Mouse (Mus musculus) neural tube, embryonic 11.5 days (tissue): ENCODE data around the gene Fxn. TPM values are rescaled to one million over a fixed set of nuclear protein-coding genes. Genes with fewer than 3 reads are reported as not detected.

ENCODE experiments used
- ATAC-seq: fragments of 200-750 bp; cut with Nextera tagmentation; 2 replicates; pipeline ENCODE4 v1.8.0; 2017; ENCODE audit warnings: moderate number of reproducible peaks, mild to moderate bottlenecking, moderate TSS enrichment, moderate library complexity; ENCODE audit not compliant: insufficient read depth, low FRiP score, low TSS enrichment
- DNase-seq: peaks from one replicate; pipeline ENCODE4 v3.0.0-alpha.2; 2015; ENCODE audit warnings: low spot score
- H3K27ac ChIP-seq: fragments of 300-500 bp; sonication (generic); 2 replicates; pipeline ENCODE4 v1.5.1; 2014; ENCODE audit warnings: low read depth, mild to moderate bottlenecking, low read length
- H3K27me3 ChIP-seq: fragments of 300-500 bp; sonication (generic); 2 replicates; pipeline ENCODE4 v1.6.1; 2014; ENCODE audit warnings: mild to moderate bottlenecking, low read length, mixed read lengths; ENCODE audit not compliant: control insufficient read depth, insufficient read depth
- H3K36me3 ChIP-seq: fragments of 300-500 bp; sonication (generic); 2 replicates; pipeline ENCODE4 v1.6.1; 2014; ENCODE audit warnings: mild to moderate bottlenecking, low read length, moderate library complexity, mixed read lengths; ENCODE audit not compliant: control insufficient read depth, insufficient read depth
- H3K4me1 ChIP-seq: fragments of 300-500 bp; sonication (generic); 2 replicates; pipeline ENCODE4 v1.6.1; 2014; ENCODE audit warnings: low read length, mixed read lengths; ENCODE audit not compliant: control insufficient read depth, insufficient read depth
- H3K4me2 ChIP-seq: fragments of 300-500 bp; sonication (generic); 2 replicates; pipeline ENCODE4 v1.6.1; 2014; ENCODE audit warnings: low read depth, mild to moderate bottlenecking, moderate library complexity
- H3K4me3 ChIP-seq: fragments of 300-500 bp; sonication (generic); 2 replicates; pipeline ENCODE4 v1.5.1; 2014; ENCODE audit warnings: low read depth, low read length
- H3K9ac ChIP-seq: fragments of 300-500 bp; sonication (generic); 2 replicates; pipeline ENCODE4 v1.6.1; 2014; ENCODE audit warnings: mild to moderate bottlenecking, low read length
- H3K9me3 ChIP-seq: fragments of 300-500 bp; sonication (generic); 2 replicates; pipeline ENCODE4 v1.6.1; 2016; ENCODE audit warnings: low read length; ENCODE audit not compliant: control insufficient read depth
- WGBS: fragments of 180-500 bp; shearing (Covaris S2); extraction: QIAGEN DNeasy Blood & Tissue Kit; methylation state at CpG from one replicate; pipeline ENCODE4 v1.1.7; 2014; 5-methylcytosine and 5-hydroxymethylcytosine counted together
- polyA plus RNA-seq: library from polyadenylated mRNA; unstranded; fragments of >200 nt; fragmentation: Nextera tagmentation; extraction: Ambion mirVana; gene quantifications from 2 replicates; pipeline ENCODE4 v1.2.1, GENCODE M21; 2014

Fxn gene
- polyA plus RNA-seq: 47.6 and 49.1 TPM in 2 replicates

GRCm38 (mm10) chr19:24280601-24281228 lies at the start of gene Fxn:
Gene Fxn, minus strand, starts transcription at chr19:24280605.
- Histone ChIP-seq H3K27ac (peak within 1 kb of the TSS; percentile 61), H3K9ac (peak within 1 kb of the TSS; percentile 72), H3K4me2 (peak within 1 kb of the TSS; percentile 90), H3K27me3 (no peaks in the 10 kb centered on the region), H3K4me1 (peaks cover 9% of the 10 kb centered on the region; the same call in 1 of the 2 replicates), H3K9me3 (no peaks in the 10 kb centered on the region), H3K4me3 (peak within 1 kb of the TSS; percentile 48), H3K36me3 (no peaks in the 10 kb centered on the region)
- DNase-seq (peak; percentile 81), ATAC-seq (peak; percentile 94)
- WGBS: under 1% methylated on average over 18 of the region's 22 CpGs

DNA sequence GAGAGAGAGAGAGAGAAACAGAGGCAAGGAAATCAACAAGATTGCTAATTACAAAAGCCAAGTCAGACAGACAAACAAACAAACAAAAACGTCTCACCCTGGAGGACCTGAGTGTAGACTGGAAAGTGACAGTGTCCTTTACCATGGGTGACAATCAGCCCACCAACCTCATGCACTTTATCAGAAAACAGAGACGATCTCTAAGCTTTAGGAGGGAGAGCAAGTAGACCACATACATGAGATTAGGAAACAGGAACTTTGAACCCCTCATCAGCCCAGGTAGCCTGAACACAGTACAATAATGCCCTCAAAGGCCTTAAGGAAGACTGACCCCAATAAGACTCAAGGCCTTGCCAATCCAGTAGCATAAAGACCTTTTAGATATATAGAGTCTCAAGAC lies 47.5 kb upstream of the Fxn start:
- H3K27ac ChIP-seq: no peak overlapping the region
- peaks cover 9% of the 10 kb centered on the region; the same call in 1 of the 2 replicates for H3K4me1 ChIP-seq
- DNase-seq (no peak), ATAC-seq (no peak)
- H3K27me3 ChIP-seq: no peaks in the 10 kb centered on the region
- H3K9me3 ChIP-seq: no peaks in the 10 kb centered on the region
- no peak overlapping the region for H3K9ac ChIP-seq
- 76% methylated on average over 2 of the region's 2 CpGs for WGBS
- H3K36me3 ChIP-seq: no peaks in the 10 kb centered on the region
- H3K4me3 ChIP-seq: no peak overlapping the region
- H3K4me2 ChIP-seq: no peak overlapping the region

GRCm38 (mm10) chr19:24326969-24327368 lies 46.6 kb upstream of the Fxn start:
- 32% methylated on average over 1 of the region's 1 CpGs for WGBS
- no peak overlapping the region for H3K27ac ChIP-seq
- H3K9me3 ChIP-seq: no peaks in the 10 kb centered on the region
- H3K36me3 ChIP-seq: no peaks in the 10 kb centered on the region
- no peak for ATAC-seq
- H3K27me3 ChIP-seq: no peaks in the 10 kb centered on the region
- H3K4me1 ChIP-seq: peaks cover 9% of the 10 kb centered on the region; the same call in 1 of the 2 replicates
- no peak overlapping the region for H3K4me2 ChIP-seq
- H3K9ac ChIP-seq: no peak overlapping the region
- H3K4me3 ChIP-seq: no peak overlapping the region
- no peak for DNase-seq

DNA sequence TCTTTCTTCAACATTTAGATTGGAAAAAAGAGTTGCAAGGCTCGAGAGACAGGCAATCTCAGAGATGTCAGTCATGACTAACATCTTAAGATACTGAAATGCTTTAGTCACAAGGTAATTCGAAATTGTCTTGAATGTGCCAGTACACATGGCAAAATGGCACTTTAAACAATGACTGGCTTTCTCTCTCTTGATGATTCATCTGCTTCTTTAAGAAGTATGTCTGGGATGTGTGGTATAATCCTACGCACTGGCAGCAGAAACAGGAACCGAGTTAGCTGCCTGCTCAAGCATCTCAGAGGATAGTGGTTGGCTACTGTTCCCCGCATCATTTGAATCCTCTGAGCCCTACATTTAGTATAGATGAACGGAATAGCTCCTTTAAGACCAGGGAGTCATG lies 45.3 kb upstream of the Fxn start:
- DNase-seq (no peak), ATAC-seq (no peak)
- Histone ChIP-seq H3K9me3 (no peaks in the 10 kb centered on the region), H3K4me2 (no peak overlapping the region), H3K9ac (no peak overlapping the region), H3K27me3 (no peaks in the 10 kb centered on the region), H3K4me1 (peaks cover 9% of the 10 kb centered on the region; the same call in 1 of the 2 replicates), H3K36me3 (no peaks in the 10 kb centered on the region), H3K27ac (no peak overlapping the region), H3K4me3 (no peak overlapping the region)
- 79% methylated on average over 6 of the region's 6 CpGs for WGBS

DNA sequence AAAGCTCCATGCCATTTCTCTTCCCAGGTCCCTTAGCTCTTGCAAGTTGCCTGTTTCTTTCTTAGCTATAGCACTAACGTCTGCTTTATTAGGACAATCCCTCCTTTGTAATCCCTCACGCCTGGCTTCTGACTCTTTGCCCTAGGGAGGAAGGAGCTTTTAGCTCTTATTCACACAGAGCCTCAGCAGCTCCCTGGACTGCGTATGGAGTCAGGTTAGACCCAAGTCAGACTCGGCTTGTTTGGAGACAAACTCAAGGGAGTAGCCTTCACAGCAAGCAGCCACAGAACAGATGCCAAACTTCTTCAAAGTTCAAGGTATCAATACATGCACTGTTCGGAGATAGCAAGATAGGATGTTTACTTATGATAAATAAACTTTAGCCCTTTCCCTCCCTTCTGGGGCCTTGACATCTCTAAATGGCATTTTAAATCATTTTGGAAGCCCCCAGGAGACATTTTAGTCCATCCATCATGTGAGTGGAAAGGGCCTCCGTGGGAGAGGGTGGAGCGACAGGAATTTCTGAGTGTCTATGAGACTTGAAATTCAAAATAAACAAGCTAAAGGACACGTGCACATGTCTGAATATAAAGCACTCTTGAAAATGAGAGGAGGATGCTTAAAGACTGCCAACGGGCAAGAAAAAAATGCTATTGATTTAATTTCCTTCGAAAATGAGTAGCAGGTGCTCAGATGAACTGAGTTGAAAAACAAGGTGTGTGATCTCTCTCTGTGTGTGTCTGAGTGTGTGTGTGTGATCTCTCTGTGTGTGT lies 43.6 kb upstream of the Fxn start:
- DNase-seq: peak; percentile 33
- Histone ChIP-seq H3K9ac (no peak overlapping the region), H3K27ac (peak overlapping the region; percentile 51), H3K9me3 (no peaks in the 10 kb centered on the region), H3K4me1 (peaks cover 9% of the 10 kb centered on the region; the same call in 1 of the 2 replicates), H3K36me3 (no peaks in the 10 kb centered on the region), H3K4me2 (no peak overlapping the region), H3K4me3 (no peak overlapping the region), H3K27me3 (no peaks in the 10 kb centered on the region)
- 31% methylated on average over 10 of the region's 10 CpGs for WGBS
- no peak for ATAC-seq

DNA sequence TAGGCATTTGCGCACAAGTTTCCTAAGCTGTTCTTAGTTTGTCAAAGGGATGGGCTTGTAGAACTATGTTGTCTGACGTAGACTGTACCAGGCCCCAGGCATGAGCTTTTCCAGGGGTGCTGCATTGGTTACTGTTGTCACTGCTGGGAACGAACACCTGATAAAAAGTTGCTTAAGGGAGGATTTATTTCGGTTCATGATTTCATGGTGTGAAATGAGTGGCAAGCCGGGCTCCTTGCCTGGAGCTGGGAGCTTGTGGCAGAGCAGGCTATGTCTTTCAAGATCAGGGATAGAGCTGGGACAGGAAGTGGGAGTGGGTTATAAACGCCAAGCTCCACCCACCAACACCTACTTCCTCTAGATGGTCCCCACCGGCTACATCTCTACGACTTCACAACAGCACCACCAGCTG lies 41.5 kb upstream of the Fxn start:
- Histone ChIP-seq H3K4me1 (peaks cover 11% of the 10 kb centered on the region; the same call in 1 of the 2 replicates), H3K27ac (no peak overlapping the region), H3K36me3 (no peaks in the 10 kb centered on the region), H3K4me2 (no peak overlapping the region), H3K9me3 (no peaks in the 10 kb centered on the region), H3K4me3 (no peak overlapping the region), H3K27me3 (no peaks in the 10 kb centered on the region), H3K9ac (no peak overlapping the region)
- 90% methylated on average over 8 of the region's 8 CpGs for WGBS
- ATAC-seq: no peak
- no peak for DNase-seq

GRCm38 (mm10) chr19:24321211-24321899 lies 41.0 kb upstream of the Fxn start:
- H3K4me2 ChIP-seq: no peak overlapping the region
- WGBS: 86% methylated on average over 6 of the region's 6 CpGs
- no peak for ATAC-seq
- H3K9me3 ChIP-seq: no peaks in the 10 kb centered on the region
- H3K4me3 ChIP-seq: no peak overlapping the region
- H3K27ac ChIP-seq: no peak overlapping the region
- H3K9ac ChIP-seq: no peak overlapping the region
- H3K36me3 ChIP-seq: no peaks in the 10 kb centered on the region
- DNase-seq: no peak
- no peaks in the 10 kb centered on the region for H3K27me3 ChIP-seq
- H3K4me1 ChIP-seq: peaks cover 14% of the 10 kb centered on the region; the same call in 1 of the 2 replicates

DNA sequence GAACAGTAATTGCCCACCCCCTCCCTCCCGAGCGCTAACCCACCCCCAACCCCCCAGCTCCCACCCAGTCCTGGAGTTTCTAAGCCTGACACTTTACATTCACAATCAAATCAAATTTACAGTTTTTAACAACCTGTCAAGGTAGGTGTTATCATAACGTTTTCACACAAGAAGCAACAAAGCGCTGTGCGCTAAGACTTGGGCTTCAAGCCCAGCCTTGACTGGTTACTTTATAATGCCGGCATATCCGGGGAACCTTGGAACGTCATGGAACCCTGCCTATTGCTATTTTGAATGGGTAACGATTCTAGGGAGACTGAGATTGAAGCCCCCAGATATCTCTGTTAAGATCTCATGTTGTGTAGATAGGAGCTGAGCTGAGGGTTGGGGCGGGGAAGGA lies 37.8 kb upstream of the Fxn start:
- H3K4me2 ChIP-seq: no peak overlapping the region
- no peak overlapping the region for H3K9ac ChIP-seq
- no peaks in the 10 kb centered on the region for H3K27me3 ChIP-seq
- no peak overlapping the region for H3K4me3 ChIP-seq
- H3K27ac ChIP-seq: no peak overlapping the region
- H3K4me1 ChIP-seq: peaks cover 5% of the 10 kb centered on the region; the same call in 1 of the 2 replicates
- 92% methylated on average over 10 of the region's 10 CpGs for WGBS
- no peaks in the 10 kb centered on the region for H3K36me3 ChIP-seq
- DNase-seq (no peak), ATAC-seq (no peak)
- H3K9me3 ChIP-seq: no peaks in the 10 kb centered on the region
